Mouse (Mus musculus): ENCODE measurements around the gene Man2b2. TPM values are rescaled to one million over a fixed set of nuclear protein-coding genes. Genes with fewer than 3 reads are reported as not detected.

The Man2b2 gene
- total RNA-seq, 2 experiments from 2014 or later = 7.8 to 17.2 TPM

DNA sequence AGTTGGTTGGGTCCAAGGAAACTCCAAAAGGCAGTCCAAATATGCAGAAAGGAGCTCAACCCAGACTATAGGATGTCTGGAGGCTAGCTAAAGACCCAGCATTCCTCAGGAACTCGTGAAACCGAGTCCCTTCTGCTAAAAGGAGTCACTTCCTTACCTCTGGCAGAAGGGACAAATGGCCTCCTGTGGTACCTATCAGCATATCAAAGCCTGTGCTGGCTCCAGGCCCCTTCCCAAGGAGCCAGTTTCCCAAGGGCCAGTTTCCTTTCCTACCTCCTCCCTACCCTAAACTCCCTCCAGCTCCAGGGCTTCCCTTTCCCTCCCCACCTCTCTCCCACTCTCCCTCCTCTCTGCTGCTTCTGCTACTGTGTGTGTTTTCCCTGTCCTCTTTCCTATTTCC, 53.3 kb downstream of the Man2b2 start:
- ATAC-seq (replicated peaks; ENCODE audit: low FRiP score, low TSS enrichment, poor library complexity, severe bottlenecking) = no peak

DNA sequence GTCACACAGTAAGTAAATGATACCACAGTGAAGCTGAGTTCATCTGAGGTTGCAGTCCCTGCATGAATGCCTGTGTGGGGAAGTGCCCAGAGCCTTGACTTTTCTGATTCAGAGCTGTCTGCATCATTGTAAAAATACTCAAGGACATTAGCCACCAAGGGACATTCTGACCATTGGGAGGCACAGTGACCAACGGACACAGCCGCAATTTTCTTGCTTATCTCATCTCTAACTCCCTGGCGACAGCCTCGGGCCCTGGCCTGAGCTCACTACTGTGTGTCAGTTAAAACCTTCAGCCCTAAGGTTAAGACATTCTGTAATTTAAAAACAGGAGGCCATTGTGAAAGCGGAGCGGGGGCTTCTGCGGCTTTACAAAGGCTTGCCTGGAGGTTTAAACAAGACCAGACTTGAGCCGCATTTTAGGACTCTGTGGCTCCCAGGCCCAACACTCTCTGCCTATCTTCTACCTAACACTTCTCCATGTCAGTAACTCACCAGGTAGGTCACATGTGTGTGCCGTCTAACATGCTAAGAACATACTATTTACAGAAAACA, 54.4 kb downstream of the Man2b2 start:
- no peak for ATAC-seq (replicated peaks; ENCODE audit: low FRiP score, low TSS enrichment, poor library complexity, severe bottlenecking)

DNA sequence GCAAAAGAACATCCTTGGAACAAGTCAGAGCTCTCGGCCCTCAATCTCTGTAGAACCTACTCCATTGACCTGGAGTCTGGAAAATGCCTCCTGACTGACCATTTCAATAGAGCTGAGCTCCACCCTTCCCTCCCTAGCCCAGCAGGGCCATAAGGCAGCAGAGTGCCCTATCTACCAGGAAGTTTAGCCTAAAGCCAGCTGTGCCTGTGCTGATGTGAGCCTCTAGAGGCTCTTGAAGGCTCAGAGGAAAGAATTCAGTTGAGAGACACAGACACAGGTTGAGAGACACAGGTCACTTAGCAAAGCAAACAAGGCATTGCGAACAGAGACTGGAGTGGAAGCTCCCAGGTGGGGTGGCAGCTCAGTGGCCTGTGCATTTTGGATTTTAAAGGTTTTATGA, 55.1 kb downstream of the Man2b2 start:
- no peak for ATAC-seq (replicated peaks; ENCODE audit: low FRiP score, low TSS enrichment, poor library complexity, severe bottlenecking)

DNA sequence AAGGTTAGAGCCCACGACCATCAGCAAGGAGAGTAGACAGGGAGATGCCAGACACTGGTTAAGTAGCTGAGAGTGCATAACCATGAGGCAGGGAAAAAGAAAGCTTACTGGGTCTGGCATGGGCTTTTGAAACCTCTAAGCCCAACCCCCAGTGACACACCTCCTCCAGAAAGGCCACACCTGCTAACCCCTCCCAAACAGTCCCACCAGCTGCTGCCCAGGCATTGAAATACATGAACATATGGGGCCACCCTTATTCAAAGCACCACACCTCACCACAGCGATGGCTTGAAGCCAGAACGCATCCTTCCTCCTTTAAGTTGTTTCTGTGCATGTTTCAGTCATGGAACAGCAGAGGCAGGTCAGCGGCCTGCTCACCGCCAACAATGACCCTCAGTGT, 57.9 kb downstream of the Man2b2 start:
- no peak for ATAC-seq (replicated peaks; ENCODE audit: low FRiP score, low TSS enrichment, poor library complexity, severe bottlenecking)

DNA sequence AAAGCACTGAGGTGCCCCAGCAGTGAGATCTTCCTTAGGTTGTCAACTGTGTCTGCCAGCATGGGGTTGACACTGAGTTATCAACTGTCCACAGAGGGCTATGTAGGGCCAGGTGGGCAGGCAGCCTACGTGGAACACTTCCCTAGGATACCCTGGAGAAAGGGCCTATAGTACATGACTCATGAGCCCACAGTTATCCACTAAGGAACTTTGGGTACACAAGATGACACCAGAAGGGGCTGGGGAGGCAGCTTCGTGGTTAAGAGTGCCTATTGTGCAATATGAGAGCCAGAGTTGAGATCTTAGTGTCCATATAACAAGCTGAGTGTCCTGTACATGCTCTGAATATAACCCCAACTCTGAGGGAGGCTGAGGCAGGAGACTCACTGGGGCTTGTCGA, 60.9 kb downstream of the Man2b2 start:
- ATAC-seq (replicated peaks; ENCODE audit: low FRiP score, low TSS enrichment, poor library complexity, severe bottlenecking) = no peak

DNA sequence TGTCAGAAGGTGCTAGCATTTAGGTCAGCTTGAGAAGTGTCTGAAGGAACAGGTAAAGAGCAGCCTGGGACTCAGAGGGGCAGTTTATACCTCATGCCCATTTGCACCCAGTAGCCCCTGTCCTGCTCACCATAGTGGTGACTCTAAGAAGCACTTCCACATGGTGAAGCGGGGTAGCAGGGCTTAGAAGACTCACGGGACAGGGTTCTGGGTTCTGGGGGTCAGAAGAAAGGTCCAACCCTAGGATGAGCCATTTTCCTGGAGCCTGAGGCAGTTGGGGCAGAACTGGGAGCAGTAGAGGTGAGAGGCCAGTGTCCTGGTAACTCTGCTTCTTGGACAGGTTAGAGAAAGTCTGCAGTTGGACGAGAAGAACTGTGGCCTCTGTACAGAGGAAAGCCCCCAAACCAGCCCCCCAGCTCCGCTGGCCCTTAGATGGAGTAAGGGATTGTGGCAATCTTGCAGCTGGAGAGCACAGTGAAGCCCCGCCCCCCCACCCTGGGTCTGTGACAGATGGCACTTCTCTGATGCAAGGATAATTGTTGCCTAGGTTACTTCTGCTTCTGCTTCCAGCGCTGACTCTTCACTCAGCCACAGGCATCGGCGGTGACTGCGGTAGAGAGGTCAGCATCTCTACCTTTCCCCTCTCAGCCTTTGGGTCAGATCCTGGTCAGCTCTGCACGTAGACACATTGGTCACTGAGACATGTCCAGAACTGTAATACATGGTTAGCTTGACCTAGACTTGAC, 63.3 kb downstream of the Man2b2 start:
- ATAC-seq (replicated peaks; ENCODE audit: low FRiP score, low TSS enrichment, poor library complexity, severe bottlenecking) = no peak

DNA sequence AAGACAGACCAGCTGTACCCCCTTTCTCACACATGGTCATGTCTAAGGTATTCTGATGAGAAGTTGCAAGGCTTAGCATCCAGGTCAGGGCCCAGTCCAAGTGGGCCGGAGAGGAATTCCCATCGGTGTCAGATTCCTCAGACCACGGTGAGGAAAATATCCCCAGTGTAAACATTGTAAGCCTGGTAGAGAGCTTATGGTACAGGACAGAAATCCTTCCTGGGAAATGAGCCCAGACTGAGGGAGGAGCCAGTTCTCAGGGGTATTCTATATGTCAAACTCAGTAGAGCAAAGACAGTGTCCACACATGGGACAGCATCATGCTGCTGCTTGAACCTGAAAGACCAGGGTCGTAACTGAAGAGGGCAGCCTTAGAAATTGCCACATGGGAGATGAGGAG, 70.6 kb downstream of the Man2b2 start:
- ATAC-seq (replicated peaks; ENCODE audit: low FRiP score, low TSS enrichment, poor library complexity, severe bottlenecking) = no peak

DNA sequence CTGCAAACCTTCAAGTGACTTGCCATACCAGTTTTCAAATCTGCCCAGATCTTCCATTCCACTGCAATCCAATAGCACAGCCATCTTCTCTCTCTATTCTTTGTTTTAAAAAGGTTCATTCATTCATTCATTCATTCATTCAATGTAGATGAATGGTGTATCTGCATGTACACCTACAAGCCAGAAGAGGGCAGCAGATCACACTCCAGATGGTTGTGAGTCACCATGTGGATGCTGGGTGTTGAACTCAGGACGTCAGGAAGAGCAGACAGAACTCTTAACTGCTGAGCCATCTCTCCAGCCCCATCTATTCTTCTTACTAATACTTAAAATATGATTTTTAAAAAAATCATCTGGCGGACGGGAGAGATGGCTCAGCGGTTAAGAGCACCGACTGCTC, 73.4 kb downstream of the Man2b2 start:
- ATAC-seq (replicated peaks; ENCODE audit: low FRiP score, low TSS enrichment, poor library complexity, severe bottlenecking) = peak; percentile 73; the same call in 1 of the 2 replicates

Other genes starting within 250 kb of the Man2b2 start
- gene Tbc1d14, start 237.4 kb downstream of the Man2b2 start, total RNA-seq (2014; fragmentation: Nextera tagmentation) = 23.7 and 24.0 TPM in 2 replicates
- 8.5 and 14.8 TPM in 2 replicates for gene Tbc1d14, start 237.4 kb downstream of the Man2b2 start, total RNA-seq (2017)
- gene D5Ertd579e, start 134.6 kb downstream of the Man2b2 start, total RNA-seq (2014; fragmentation: Nextera tagmentation) = 21.0 and 24.0 TPM in 2 replicates
- gene D5Ertd579e, start 134.6 kb downstream of the Man2b2 start, total RNA-seq (2017) = 25.7 and 44.6 TPM in 2 replicates
- 10.4 and 15.1 TPM in 2 replicates for gene Bloc1s4, start 82.0 kb downstream of the Man2b2 start, total RNA-seq (2014; fragmentation: Nextera tagmentation)
- 23.2 and 24.4 TPM in 2 replicates for gene Bloc1s4, start 82.0 kb downstream of the Man2b2 start, total RNA-seq (2017)
- 150 and 174 TPM in 2 replicates for gene Mrfap1, start 33.9 kb downstream of the Man2b2 start, total RNA-seq (2014; fragmentation: Nextera tagmentation)
- gene Mrfap1, start 33.9 kb downstream of the Man2b2 start, total RNA-seq (2017) = 236 and 255 TPM in 2 replicates
- not detected in 2 replicates for gene Ppp2r2c, start 37.9 kb upstream of the Man2b2 start, total RNA-seq (2014; fragmentation: Nextera tagmentation)
- not detected in 2 replicates for gene Ppp2r2c, start 37.9 kb upstream of the Man2b2 start, total RNA-seq (2017)
- gene Wfs1, start 158.6 kb upstream of the Man2b2 start, total RNA-seq (2014; fragmentation: Nextera tagmentation) = 0.59 TPM in 1 of 2 replicates, not detected in the other
- not detected in 2 replicates for gene Wfs1, start 158.6 kb upstream of the Man2b2 start, total RNA-seq (2017)